Mouse (Mus musculus): ENCODE measurements around the gene Acp7.

DNA sequence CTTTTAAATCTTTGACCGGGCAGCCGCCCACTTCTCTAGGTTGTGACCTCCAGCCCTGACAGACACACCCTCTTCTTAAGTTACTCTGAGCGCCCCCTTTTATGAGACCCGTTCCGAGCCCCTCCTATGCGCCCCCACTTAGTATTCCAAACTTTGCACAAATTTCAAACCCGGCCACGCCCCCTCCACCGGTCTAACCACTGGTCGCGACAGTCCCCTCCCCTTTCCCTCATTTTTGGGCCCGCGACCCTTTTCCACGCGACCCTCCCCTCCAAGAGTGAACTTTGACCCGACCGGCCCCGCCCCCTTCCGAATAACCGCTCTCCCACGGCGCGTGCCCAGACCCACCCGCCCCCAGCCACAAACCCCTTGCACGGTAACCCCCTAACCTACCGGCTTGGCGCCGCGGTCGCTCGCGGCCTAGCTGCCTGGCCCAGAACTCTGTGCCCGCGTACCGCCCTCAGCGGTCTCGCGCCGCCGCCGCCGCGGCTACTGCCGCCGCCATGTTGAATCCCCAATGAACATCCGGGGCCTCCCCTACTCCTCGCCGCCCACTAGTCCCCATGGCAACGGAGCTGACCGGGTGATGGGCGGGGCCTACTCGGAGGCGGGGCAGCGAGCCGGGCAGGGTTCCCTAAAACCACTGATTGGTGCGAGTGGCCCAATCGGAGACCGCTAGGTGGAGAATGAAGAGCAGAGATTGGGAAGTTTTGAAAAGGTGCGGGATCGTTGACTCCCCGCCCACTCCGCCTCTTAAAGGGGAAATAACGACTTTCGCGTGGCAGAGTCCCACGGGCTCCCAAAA lies 33.3 kb downstream of the Acp7 start, which contains the start of the genes Samd4b and Pak4:
- no peak for TF ChIP-seq CTCF (IDR thresholded peaks at IDR 0.05; ENCODE audit: low read depth, low read length)
- no peak for TF ChIP-seq TAL1 (conservative IDR thresholded peaks at IDR 0.05; ENCODE audit: low read depth, low read length)
- TF ChIP-seq GATA1 (IDR thresholded peaks at IDR 0.05; ENCODE audit: borderline replicate concordance, low read length): no peak
- no peak for TF ChIP-seq GATA2 (IDR thresholded peaks at IDR 0.05; ENCODE audit: borderline replicate concordance, low read depth, low read length)
- TF ChIP-seq POLR2AphosphoS5 (IDR thresholded peaks at IDR 0.05; ENCODE audit: insufficient replicate concordance, low read depth, low read length): no peak

All from G1E (cell line).